Mouse (Mus musculus) A20 (cell line): Measurements from ENCODE around the gene Catsperz.

Experiments used
- DNase-seq: peaks from one replicate; pipeline ENCODE4 v3.0.0-alpha.2; 2011; ENCODE audit warnings: low read depth, low spot score

The Catsperz gene

GRCm38 (mm10) chr19:6925307-6925573 lies at the start of gene Catsperz:
Gene Catsperz, minus strand, starts transcription at chr19:6925380.
- DNase-seq: no peak

GRCm38 (mm10) chr19:6974211-6975205 lies 49.3 kb upstream of the Catsperz start, which contains the start of gene Ppp1r14b:
Gene Ppp1r14b, plus strand, starts transcription at chr19:6974968.
- peak; percentile 95 for DNase-seq

GRCm38 (mm10) chr19:6973581-6974190 lies 48.5 kb upstream of the Catsperz start:
- no peak for DNase-seq

- DNase-seq: no peak
Observed at GRCm38 (mm10) chr19:6972247-6972917, 47.2 kb upstream of the Catsperz start.

GRCm38 (mm10) chr19:6971644-6972043 lies 46.5 kb upstream of the Catsperz start:
- no peak for DNase-seq

- DNase-seq: no peak
Observed at GRCm38 (mm10) chr19:6970460-6971085, 45.4 kb upstream of the Catsperz start.

- DNase-seq: peak; percentile 84
Observed at GRCm38 (mm10) chr19:6969665-6970381, 44.6 kb upstream of the Catsperz start.

- no peak for DNase-seq
Observed at GRCm38 (mm10) chr19:6969291-6969664, 44.1 kb upstream of the Catsperz start.

GRCm38 (mm10) chr19:6968491-6969271 lies 43.5 kb upstream of the Catsperz start:
- peak; percentile 47 for DNase-seq

- no peak for DNase-seq
Observed at GRCm38 (mm10) chr19:6956461-6956860, 31.3 kb upstream of the Catsperz start.

GRCm38 (mm10) chr19:6955424-6955823 lies 30.2 kb upstream of the Catsperz start:
- DNase-seq: peak; percentile 60

GRCm38 (mm10) chr19:6954046-6954445 lies 28.9 kb upstream of the Catsperz start:
- DNase-seq: peak; percentile 47

- no peak for DNase-seq
Observed at GRCm38 (mm10) chr19:6952712-6953037, 27.5 kb upstream of the Catsperz start.

- peak; percentile 64 for DNase-seq
Observed at GRCm38 (mm10) chr19:6951994-6952711, 27.0 kb upstream of the Catsperz start.

GRCm38 (mm10) chr19:6951381-6951968 lies 26.3 kb upstream of the Catsperz start:
- peak; percentile 89 for DNase-seq

GRCm38 (mm10) chr19:6950613-6951153 lies 25.5 kb upstream of the Catsperz start:
- peak; percentile 77 for DNase-seq

- DNase-seq: no peak
Observed at GRCm38 (mm10) chr19:6949951-6950350, 24.8 kb upstream of the Catsperz start.

- no peak for DNase-seq
Observed at GRCm38 (mm10) chr19:6949532-6949931, 24.4 kb upstream of the Catsperz start.

GRCm38 (mm10) chr19:6948186-6948585 lies 23.0 kb upstream of the Catsperz start:
- no peak for DNase-seq
